9 mouse cellular contexts compared by ENCODE assay signal in genomic region chr8:87753148-87753547, GRCm38 (mm10).
DNase-seq lines count a peak whose midpoint lies in the region; ATAC-seq and TF ChIP-seq lines count a peak whose summit lies in the region.
"Had no signal": no experiment of that assay in that cellular context is flagged by ENCODE, and none has a peak within 500 bp of the region (broad histone marks: within the 10 kb centered on the region; RNA-seq: fewer than 3 reads in every experiment).

No protein-coding gene starts in this region.

- no peak for ATAC-seq in liver, embryonic 14.5 days (ENCODE audit: insufficient read depth)
- ATAC-seq: inflammation-experienced regulatory T-cells, adult 6 months had no signal

- 45% methylated on average over 8 of the region's 8 CpGs for WGBS in liver, embryonic 14.5 days (ENCODE audit: insufficient replicate concordance)

- no peaks in the 10 kb centered on the region for H3K9me3 ChIP-seq in liver, embryonic 14.5 days (ENCODE audit: control insufficient read depth, low read length)

- H3K27ac ChIP-seq in liver, embryonic 14.5 days: no peak overlapping the region

- no peak for TF ChIP-seq EP300 in liver, embryonic 14.5 days (IDR thresholded peaks at IDR 0.05; ENCODE audit: low read depth)

- no peak overlapping the region for H3K9ac ChIP-seq in liver, embryonic 14.5 days (replicated peaks)

- no peaks in the 10 kb centered on the region for H3K27me3 ChIP-seq in liver, embryonic 14.5 days (ENCODE audit: control insufficient read depth, insufficient read depth, low read length)

- no peaks in the 10 kb centered on the region for H3K36me3 ChIP-seq in liver, embryonic 14.5 days (replicated peaks; ENCODE audit: control insufficient read depth, insufficient read depth, low read depth)

- no peak for DNase-seq in liver, embryonic 14.5 days (ENCODE audit: low read depth in 3 of 3, low spot score in 3 of 3)
- DNase-seq in liver (no peak), WW6 (ENCODE audit: low read depth, low spot score) (peak; percentile 34)
- DNase-seq in cerebellum, postnatal 25 days: peak; percentile 57 to 75
- peak; percentile 70 to 75 for DNase-seq in kidney, postnatal 4 days
- no peak for DNase-seq in urinary bladder, postnatal 25 days (ENCODE audit: low spot score)
- DNase-seq in frontal cortex, postnatal 14 days (ENCODE audit: low spot score in 2 of 2): no peak
- DNase-seq in right cerebral cortex, postnatal 14 days: no peak

- no peak overlapping the region for H3K4me3 ChIP-seq in liver, embryonic 14.5 days (ENCODE audit: insufficient read depth in 1 of 2, low read depth in 2 of 2, low read length in 2 of 2)

- no peak overlapping the region for H3K4me2 ChIP-seq in liver, embryonic 14.5 days (ENCODE audit: low read depth)

- TF ChIP-seq CTCF in liver, embryonic 14.5 days (IDR thresholded peaks at IDR 0.05; ENCODE audit: low read depth): 0 out of 2 replicates have a peak, but pooled peaks have one; percentile 21

- no peaks in the 10 kb centered on the region for H3K4me1 ChIP-seq in liver, embryonic 14.5 days (replicated peaks; ENCODE audit: control insufficient read depth in 2 of 2, insufficient read depth in 2 of 2, low read length in 1 of 2)

Comparison
In these comparisons a context has a peak if more than half of its experiments do, and no peak if none do; other contexts are left out.
1. DNase-seq: peak in WW6 (single experiment), cerebellum, postnatal 25 days (2 of 2) and kidney, postnatal 4 days (2 of 2); none in liver, embryonic 14.5 days (0 of 3), liver (single experiment), urinary bladder, postnatal 25 days (single experiment), frontal cortex, postnatal 14 days (0 of 2) and right cerebral cortex, postnatal 14 days (single experiment).